Mouse (Mus musculus) hindbrain, embryonic 16.5 days (tissue): ENCODE results near the gene Rtraf. TPM values are rescaled to one million over a fixed set of nuclear protein-coding genes. Genes with fewer than 3 reads are reported as not detected.
A peak's percentile ranks its signal among the peaks of the same experiment; 100 is the strongest.

ENCODE experiments used
- ATAC-seq: fragments of 200-750 bp; cut with Nextera tagmentation; 2 replicates; pipeline ENCODE4 v1.8.0; 2017; ENCODE audit warnings: moderate TSS enrichment, moderate library complexity
- H3K27ac ChIP-seq: fragments of 300-500 bp; sonication (generic); 2 replicates; pipeline ENCODE4 v1.5.1; 2014; ENCODE audit warnings: low read depth, mild to moderate bottlenecking, control low read depth, low read length, moderate library complexity
- H3K27me3 ChIP-seq: fragments of 300-500 bp; sonication (generic); replicated peaks from 2 replicates; pipeline ENCODE4 v1.6.1; 2014; ENCODE audit warnings: low read length; ENCODE audit not compliant: control insufficient read depth, insufficient read depth
- H3K36me3 ChIP-seq: fragments of 300-500 bp; sonication (generic); 2 replicates; pipeline ENCODE4 v1.6.1; 2014; ENCODE audit warnings: mild to moderate bottlenecking, low read length, moderate library complexity, mixed read lengths; ENCODE audit not compliant: control insufficient read depth, insufficient read depth
- H3K4me1 ChIP-seq: fragments of 300-500 bp; sonication (generic); 2 replicates; pipeline ENCODE4 v1.6.1; 2014; ENCODE audit warnings: low read depth, low read length; ENCODE audit not compliant: control insufficient read depth, insufficient read depth
- H3K4me2 ChIP-seq: fragments of 300-500 bp; sonication (generic); 2 replicates; pipeline ENCODE4 v1.6.1; 2014; ENCODE audit warnings: mild to moderate bottlenecking, low read length, control low read depth, moderate library complexity
- H3K4me3 ChIP-seq: fragments of 300-500 bp; sonication (generic); 2 replicates; pipeline ENCODE4 v1.5.1; 2014; ENCODE audit warnings: mild to moderate bottlenecking, low read length, control low read depth, moderate library complexity
- H3K9ac ChIP-seq: fragments of 300-500 bp; sonication (generic); 2 replicates; pipeline ENCODE4 v1.6.1; 2014; ENCODE audit warnings: low read depth, mild to moderate bottlenecking, control low read depth, low read length, moderate library complexity
- H3K9me3 ChIP-seq: fragments of 300-500 bp; sonication (generic); 2 replicates; pipeline ENCODE4 v1.6.1; 2014; ENCODE audit warnings: mild to moderate bottlenecking, low read length, moderate library complexity; ENCODE audit not compliant: control insufficient read depth
- WGBS: fragments of 180-500 bp; shearing (Covaris S2); extraction: QIAGEN DNeasy Blood & Tissue Kit; methylation state at CpG from one replicate; pipeline ENCODE4 v1.1.7; 2014; 5-methylcytosine and 5-hydroxymethylcytosine counted together
- polyA plus RNA-seq: library from polyadenylated mRNA; unstranded; fragments of >200 nt; fragmentation: Nextera tagmentation; extraction: Ambion mirVana; gene quantifications from 2 replicates; pipeline ENCODE4 v1.2.1, GENCODE M21; 2015

Gene Rtraf
- polyA plus RNA-seq, 1 experiment from 2014 or later, result 140 TPM

DNA sequence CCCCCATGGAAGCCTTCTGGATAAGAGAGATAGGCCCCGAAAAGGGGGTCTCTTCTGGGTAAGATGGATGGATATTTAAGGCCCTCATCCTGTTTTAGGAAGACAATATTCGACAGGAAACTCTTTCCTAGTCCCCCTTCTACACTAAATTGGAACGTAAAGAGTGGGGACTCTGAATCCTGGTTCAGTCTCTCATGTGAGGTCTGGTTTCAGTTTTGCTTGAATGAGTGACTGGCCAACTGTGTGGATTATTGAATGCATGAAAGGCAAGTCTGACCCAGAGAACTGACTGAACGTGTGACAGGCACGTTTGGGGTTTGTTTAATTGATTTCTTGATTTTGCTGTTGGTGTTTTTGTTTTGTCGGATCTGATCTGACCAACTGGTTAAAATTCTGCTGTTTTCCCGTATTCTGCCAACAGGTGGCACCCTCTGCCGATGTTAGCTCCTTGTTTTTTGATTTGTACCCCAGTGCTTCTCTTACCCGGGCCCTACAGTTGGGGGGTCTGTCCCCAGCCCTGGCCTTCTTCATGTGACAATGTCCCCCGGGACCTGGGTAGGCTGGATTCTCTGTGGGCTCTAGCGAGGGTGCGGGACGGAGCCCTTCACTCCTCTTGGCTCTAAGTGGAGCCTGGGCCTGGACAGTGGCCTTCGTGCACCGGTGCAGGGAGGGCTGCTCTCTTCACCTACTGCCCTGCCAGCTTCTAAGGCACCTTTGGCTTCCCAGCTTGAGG is 16.1 kb upstream of the Rtraf start:
- ATAC-seq, result peak; percentile 83
- 22% methylated on average over 15 of the region's 15 CpGs for WGBS
- H3K4me3 ChIP-seq, result peak overlapping the region; percentile 20

DNA sequence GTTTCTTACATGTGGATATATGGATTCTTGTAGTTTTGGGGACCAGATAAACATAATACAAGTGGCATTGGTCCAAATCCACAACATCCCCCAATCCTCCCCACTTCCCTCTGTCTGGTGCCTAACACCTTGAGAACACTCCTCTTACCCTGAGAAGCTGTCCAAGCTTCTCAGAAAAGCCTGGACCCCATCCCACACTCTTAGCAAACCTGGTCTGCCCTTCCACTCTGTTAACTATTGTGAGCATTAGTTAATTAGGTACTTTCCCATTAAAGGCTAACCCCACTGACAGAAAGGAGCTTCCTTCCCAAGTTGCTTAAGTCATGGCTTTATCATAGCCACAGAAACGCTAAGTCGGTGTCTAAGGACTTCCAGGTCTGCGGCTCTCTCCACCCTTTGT is 12.7 kb upstream of the Rtraf start:
- 89% methylated on average over 3 of the region's 3 CpGs for WGBS
- H3K36me3 ChIP-seq, result no peaks in the 10 kb centered on the region

More for the DNA sequence above, 16.1 kb upstream of the Rtraf start:
- no peaks in the 10 kb centered on the region for H3K27me3 ChIP-seq
- H3K9me3 ChIP-seq, result no peaks in the 10 kb centered on the region
- H3K4me2 ChIP-seq, result peak overlapping the region; percentile 57
- H3K9ac ChIP-seq, result peak overlapping the region; percentile 64
- no peak overlapping the region for H3K27ac ChIP-seq
- H3K4me1 ChIP-seq, result 0 out of 2 replicates have a peak, but pooled peaks cover 2% of the 10 kb centered on the region
- H3K36me3 ChIP-seq, result no peaks in the 10 kb centered on the region

DNA sequence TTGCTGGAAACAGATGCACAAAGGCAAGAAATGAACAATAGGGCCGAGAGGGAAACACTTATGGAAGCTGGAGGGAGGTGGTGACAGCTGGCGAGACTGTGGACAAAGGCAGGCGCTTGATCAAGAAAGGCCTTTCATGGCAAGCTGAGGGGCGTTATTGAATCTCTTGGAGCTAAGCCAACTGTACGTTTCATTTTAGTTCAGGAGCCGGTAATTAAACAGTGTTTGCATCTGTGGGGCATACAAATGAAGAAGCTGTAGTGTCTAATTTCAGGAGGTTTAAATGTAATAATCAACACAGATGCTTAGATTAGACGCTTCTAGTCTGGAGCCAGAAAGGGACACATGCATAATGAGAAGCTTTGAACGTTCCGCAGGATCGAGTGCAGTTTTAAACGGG is 1.9 kb upstream of the Rtraf start:
- Histone ChIP-seq H3K27ac (peak overlapping the region; percentile 56), H3K36me3 (peaks cover 4% of the 10 kb centered on the region), H3K27me3 (no peaks in the 10 kb centered on the region), H3K4me1 (peaks cover 13% of the 10 kb centered on the region), H3K9ac (no peak overlapping the region), H3K4me2 (peak overlapping the region; percentile 24), H3K9me3 (no peaks in the 10 kb centered on the region), H3K4me3 (no peak overlapping the region)
- no peak for ATAC-seq
- 12% methylated on average over 11 of the region's 11 CpGs for WGBS

More for the DNA sequence above, 12.7 kb upstream of the Rtraf start:
- Histone ChIP-seq H3K4me3 (no peak overlapping the region), H3K4me1 (0 out of 2 replicates have a peak, but pooled peaks cover 2% of the 10 kb centered on the region), H3K9me3 (no peaks in the 10 kb centered on the region), H3K27ac (no peak overlapping the region), H3K9ac (no peak overlapping the region), H3K27me3 (no peaks in the 10 kb centered on the region), H3K4me2 (no peak overlapping the region)
- ATAC-seq, result no peak

DNA sequence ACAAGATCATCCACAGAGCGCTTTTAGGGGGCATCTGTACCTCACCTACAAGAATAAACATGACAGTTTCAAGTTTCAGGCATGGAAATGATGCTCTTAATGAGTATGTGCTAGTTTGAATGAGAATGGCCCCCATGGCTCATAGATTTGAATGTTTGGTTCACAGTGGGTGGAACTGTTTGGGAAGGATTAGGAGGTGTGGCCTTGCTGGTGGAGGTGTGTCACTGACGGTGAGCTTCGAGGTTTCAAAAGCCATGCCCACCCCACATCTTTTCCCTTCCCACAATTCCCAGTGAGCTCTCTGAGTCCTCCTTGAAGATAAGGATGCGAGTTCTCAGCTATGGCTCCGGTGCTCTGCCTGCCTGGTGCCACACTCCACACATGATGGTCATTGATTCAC is 1.9 kb downstream of the Rtraf start:
- H3K4me2 ChIP-seq, result no peak overlapping the region
- H3K4me1 ChIP-seq, result peaks cover 13% of the 10 kb centered on the region
- H3K36me3 ChIP-seq, result peaks cover 14% of the 10 kb centered on the region
- H3K9ac ChIP-seq, result no peak overlapping the region
- WGBS, result 99% methylated on average over 5 of the region's 5 CpGs
- H3K27ac ChIP-seq, result no peak overlapping the region
- H3K4me3 ChIP-seq, result no peak overlapping the region
- H3K9me3 ChIP-seq, result no peaks in the 10 kb centered on the region
- ATAC-seq, result no peak
- no peaks in the 10 kb centered on the region for H3K27me3 ChIP-seq

DNA sequence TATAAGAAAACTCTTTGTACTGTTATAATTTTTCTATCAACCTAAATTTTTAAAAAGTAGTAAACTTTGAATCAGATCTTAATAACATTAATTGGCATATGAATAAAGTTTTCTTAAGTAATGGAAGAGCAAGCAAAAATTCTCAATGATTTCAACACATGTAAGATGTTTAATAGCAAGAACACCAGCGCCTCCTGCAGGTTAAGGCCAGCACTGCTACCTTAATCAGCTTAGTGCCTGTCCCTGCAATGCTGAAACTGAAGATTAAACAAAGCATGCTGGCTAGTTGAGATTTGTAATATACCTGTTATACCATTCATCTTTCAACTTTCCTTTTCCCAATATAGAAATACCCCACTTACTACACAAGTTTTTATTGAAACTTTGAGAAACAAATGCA is 5.7 kb downstream of the Rtraf start:
- ATAC-seq, result peak; percentile 73

DNA sequence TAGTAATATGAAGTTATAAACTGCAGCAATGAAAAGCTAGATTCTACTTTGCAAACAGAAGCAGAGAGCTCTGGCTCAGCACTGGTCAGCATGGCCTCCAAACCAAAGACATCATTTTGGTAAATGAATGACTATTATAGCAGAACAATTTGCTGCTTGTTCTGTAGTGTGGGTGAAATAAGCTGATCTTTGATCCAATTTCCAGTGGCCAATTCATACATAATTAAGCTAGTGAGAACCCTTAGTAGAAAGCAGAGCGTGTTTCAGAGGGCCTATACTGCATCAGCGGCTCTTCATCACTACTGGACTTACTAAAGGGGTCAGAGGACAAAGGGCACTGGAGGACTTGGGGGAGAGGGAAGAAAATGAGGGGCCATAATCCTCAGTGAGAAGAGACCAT is 10.6 kb downstream of the Rtraf start:
- Histone ChIP-seq H3K9ac (no peak overlapping the region), H3K4me2 (no peak overlapping the region), H3K27ac (no peak overlapping the region), H3K27me3 (no peaks in the 10 kb centered on the region), H3K9me3 (no peaks in the 10 kb centered on the region), H3K4me3 (no peak overlapping the region), H3K4me1 (no peaks in the 10 kb centered on the region), H3K36me3 (peaks cover 30% of the 10 kb centered on the region)
- no peak for ATAC-seq
- WGBS, result 87% methylated on average over 2 of the region's 2 CpGs

More for the DNA sequence above, 5.7 kb downstream of the Rtraf start:
- Histone ChIP-seq H3K4me1 (peaks cover 4% of the 10 kb centered on the region), H3K9me3 (no peaks in the 10 kb centered on the region), H3K4me2 (no peak overlapping the region), H3K9ac (no peak overlapping the region), H3K36me3 (peaks cover 28% of the 10 kb centered on the region), H3K4me3 (no peak overlapping the region), H3K27me3 (no peaks in the 10 kb centered on the region), H3K27ac (no peak overlapping the region)
- 9% methylated on average over 1 of the region's 1 CpGs for WGBS

DNA sequence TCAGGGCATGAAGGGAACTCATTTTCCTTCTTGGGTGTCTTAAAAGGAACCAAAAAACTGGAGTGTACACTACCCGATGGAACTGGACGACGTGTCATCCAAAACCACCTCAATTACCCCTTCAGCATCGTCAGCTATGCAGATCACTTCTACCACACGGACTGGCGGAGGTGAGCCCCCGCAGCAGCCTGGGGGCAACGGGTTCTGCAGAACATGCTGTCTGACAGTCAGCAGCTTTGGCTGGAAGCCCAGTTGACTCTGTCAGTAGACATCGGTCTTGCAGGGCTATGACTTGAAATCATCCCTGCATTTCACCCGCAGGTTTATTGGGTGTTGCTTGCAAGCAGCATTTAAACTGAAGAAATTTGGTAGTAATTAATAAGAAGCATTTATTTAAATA is 13.7 kb downstream of the Rtraf start:
- 60% methylated on average over 10 of the region's 10 CpGs for whole genome bisulfite sequencing
- Histone ChIP-seq H3K27ac (no peak overlapping the region), H3K4me1 (no peaks in the 10 kb centered on the region), H3K27me3 (no peaks in the 10 kb centered on the region), H3K9ac (no peak overlapping the region), H3K9me3 (no peaks in the 10 kb centered on the region), H3K4me2 (no peak overlapping the region), H3K36me3 (peaks cover 23% of the 10 kb centered on the region), H3K4me3 (no peak overlapping the region)
- peak; percentile 60; the same call in 1 of the 2 replicates for ATAC-seq

DNA sequence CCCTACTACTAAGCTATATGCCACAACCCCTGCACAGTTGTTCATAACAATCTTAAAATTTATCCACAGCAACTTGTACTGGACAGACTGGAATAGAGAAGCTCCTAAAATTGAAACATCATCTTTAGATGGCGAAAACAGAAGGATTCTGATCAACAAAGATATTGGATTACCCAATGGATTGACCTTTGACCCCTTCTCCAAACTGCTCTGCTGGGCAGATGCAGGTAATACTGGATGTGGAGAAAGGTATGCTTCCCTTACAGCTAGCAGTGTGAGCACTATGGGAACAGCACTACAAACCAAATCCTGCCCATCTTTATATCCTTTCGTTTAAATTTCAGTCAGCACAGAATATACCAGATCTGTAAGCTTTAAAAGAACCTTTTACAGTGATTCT is 15.8 kb downstream of the Rtraf start:
- no peaks in the 10 kb centered on the region for H3K27me3 ChIP-seq
- no peak overlapping the region for H3K27ac ChIP-seq
- H3K9me3 ChIP-seq, result no peaks in the 10 kb centered on the region
- ATAC-seq, result no peak
- H3K4me1 ChIP-seq, result no peaks in the 10 kb centered on the region
- no peak overlapping the region for H3K4me3 ChIP-seq
- H3K4me2 ChIP-seq, result no peak overlapping the region
- H3K9ac ChIP-seq, result no peak overlapping the region
- 88% methylated on average over 2 of the region's 2 CpGs for WGBS
- H3K36me3 ChIP-seq, result peaks cover 14% of the 10 kb centered on the region

DNA sequence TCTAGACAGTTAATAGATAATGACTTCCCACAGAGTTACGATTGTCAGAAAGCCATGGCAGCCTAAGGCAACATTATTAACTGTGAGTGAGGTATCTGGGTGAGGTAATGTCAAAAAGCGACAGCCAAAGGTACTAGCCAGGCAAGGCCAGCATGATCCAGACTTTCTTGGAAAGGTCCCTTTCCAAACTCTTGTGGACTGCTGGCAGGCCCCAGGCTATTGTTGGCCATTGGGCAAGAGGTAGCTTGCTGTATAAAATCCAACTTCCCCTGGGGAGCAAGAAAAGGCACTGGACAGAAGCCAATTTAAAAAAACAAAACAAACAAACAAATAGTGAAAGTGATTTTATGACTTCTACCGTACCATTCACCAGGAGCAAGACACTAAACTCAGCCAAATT is 16.3 kb downstream of the Rtraf start:
- Histone ChIP-seq H3K27me3 (no peaks in the 10 kb centered on the region), H3K4me3 (no peak overlapping the region), H3K4me1 (no peaks in the 10 kb centered on the region), H3K27ac (no peak overlapping the region), H3K9ac (no peak overlapping the region), H3K4me2 (no peak overlapping the region), H3K36me3 (peaks cover 10% of the 10 kb centered on the region), H3K9me3 (no peaks in the 10 kb centered on the region)
- ATAC-seq, result no peak
- WGBS, result 71% methylated on average over 3 of the region's 3 CpGs
